Mouse (Mus musculus) bone marrow, adult 2 months (tissue): ENCODE results near the gene Grm1. TPM values are rescaled to one million over a fixed set of nuclear protein-coding genes. Genes with fewer than 3 reads are reported as not detected.

ENCODE experiments used
- H3K27ac ChIP-seq: fragments of 200-500 bp; 2 replicates; pipeline ENCODE4 v1.5.1; 2012; ENCODE audit warnings: low read depth, mild to moderate bottlenecking, control low read depth, inconsistent platforms, low read length; ENCODE audit not compliant: control insufficient read depth, poor library complexity, insufficient read depth
- H3K4me1 ChIP-seq: fragments of 200-500 bp; 2 replicates; pipeline ENCODE4 v1.6.1; 2011; ENCODE audit warnings: low read length; ENCODE audit not compliant: control insufficient read depth, insufficient read depth
- H3K4me3 ChIP-seq: fragments of 200-500 bp; replicated peaks from 2 replicates; pipeline ENCODE3; 2011; ENCODE audit warnings: mild to moderate bottlenecking, low read depth, low read length, control low read depth; ENCODE audit not compliant: control insufficient read depth
- CTCF ChIP-seq: fragments of 200-500 bp; IDR thresholded peaks from 2 replicates; pipeline ENCODE4 v1.5.1; 2011; ENCODE audit warnings: low read length, control low read depth; ENCODE audit not compliant: control insufficient read depth, insufficient read depth
- POLR2A ChIP-seq: fragments of 200-500 bp; IDR thresholded peaks from 2 replicates; pipeline ENCODE4 v1.6.1; 2011; ENCODE audit warnings: low read depth, mild to moderate bottlenecking, control low read depth, low read length, borderline replicate concordance; ENCODE audit not compliant: control insufficient read depth
- WGBS: fragments of 180-500 bp; shearing (Covaris S2); methylation state at CpG from one replicate; pipeline ENCODE4 v1.1.7; 2018; 5-methylcytosine and 5-hydroxymethylcytosine counted together
- polyA plus RNA-seq: library from polyadenylated mRNA; stranded (reverse); fragments of >200 nt; gene quantifications from 2 replicates; pipeline ENCODE4 v1.2.4, GENCODE M21; 2011; ENCODE audit warnings: low replicate concordance; ENCODE audit not compliant: missing spikeins, insufficient read depth, insufficient read length

Grm1 gene
- polyA plus RNA-seq, 1 experiment: not detected

DNA sequence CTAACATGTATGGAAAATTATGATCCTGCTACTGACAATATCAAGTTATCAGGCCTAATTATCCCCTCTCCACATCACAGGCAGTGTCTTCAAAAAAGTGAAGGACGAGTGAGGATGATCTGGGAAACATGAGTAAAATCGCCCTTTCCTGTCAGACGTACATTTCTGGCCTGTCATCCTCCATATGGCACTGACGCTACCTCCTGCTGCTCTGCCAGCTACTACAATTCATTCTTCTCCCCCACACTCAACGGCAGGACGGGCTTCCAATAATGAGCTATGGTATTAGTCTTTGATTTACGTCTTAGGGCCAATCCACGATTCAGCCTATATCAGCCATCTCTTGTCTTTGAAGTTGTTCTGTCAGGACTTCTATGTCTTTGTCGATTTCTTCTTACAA, 193.6 kb downstream of the Grm1 start:
- no peak overlapping the region for H3K27ac ChIP-seq
- H3K4me1 ChIP-seq: no peaks in the 10 kb centered on the region
- WGBS: 85% methylated on average over 9 of the region's 9 CpGs
- TF ChIP-seq POLR2A: no peak
- TF ChIP-seq CTCF: no peak
- H3K4me3 ChIP-seq: no peak overlapping the region

DNA sequence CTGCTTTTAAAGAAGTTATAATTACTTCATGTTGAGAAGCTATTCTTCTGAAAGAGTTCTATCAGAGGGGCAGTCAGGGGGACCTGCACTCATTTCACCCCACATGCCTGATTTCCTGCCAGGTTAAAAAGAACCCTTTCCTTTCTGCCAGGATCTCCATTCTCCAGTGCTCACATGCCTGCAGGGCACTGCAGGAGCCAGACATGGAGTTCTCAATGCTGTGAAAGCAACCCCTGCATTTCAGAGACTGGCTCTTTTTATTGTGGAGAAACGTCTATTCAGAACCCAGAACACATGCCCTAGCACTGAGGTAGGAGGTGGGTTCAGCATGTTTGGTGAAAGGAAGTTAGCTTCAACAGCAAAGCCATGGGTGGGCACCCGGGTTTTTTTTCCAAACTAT, 197.2 kb downstream of the Grm1 start:
- Histone ChIP-seq H3K4me1 (no peaks in the 10 kb centered on the region), H3K4me3 (no peak overlapping the region), H3K27ac (no peak overlapping the region)
- TF ChIP-seq POLR2A (no peak), CTCF (no peak)
- WGBS: 46% methylated on average over 2 of the region's 2 CpGs

DNA sequence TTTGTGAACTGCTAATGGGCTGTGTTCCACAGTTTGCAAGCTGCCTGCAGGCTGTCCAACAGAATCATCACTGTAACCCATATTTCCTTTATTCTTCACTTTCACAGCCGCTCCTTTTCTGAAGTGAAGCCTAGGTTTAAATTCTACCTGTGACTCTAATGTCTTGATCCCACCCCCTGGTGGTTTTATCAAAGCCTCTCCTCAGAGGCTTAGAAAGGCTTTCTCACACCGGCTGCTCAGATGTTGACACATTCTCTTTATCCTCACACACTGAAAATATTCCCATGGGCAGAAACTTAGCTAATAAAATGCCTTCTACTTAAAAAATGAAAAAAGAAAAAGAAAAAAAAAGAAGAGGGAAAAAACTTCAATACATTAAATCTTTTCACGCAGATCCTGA, 210.0 kb downstream of the Grm1 start:
- no peak overlapping the region for H3K4me3 ChIP-seq
- no peaks in the 10 kb centered on the region for H3K4me1 ChIP-seq
- no peak for TF ChIP-seq CTCF
- no peak for TF ChIP-seq POLR2A
- WGBS: 73% methylated on average over 3 of the region's 3 CpGs
- H3K27ac ChIP-seq: no peak overlapping the region

DNA sequence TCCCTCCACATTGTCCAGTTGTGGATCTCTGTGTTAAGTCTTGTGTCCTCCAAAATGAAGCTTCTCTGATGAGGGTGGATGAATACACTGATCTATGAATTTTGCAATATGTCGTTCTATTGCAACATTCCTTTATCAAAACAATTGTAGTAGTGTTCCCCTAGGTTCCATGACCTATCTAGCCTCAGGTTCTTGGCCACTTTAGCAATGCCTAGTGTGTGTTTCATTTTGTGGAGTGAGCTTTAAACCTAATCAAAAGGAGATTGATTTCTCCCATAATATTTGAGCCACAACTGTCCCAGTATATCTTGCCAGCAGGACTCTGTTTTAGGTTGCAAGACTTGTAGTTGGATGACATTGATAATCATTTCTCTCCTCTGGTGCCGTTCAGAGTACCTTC, 211.9 kb downstream of the Grm1 start:
- TF ChIP-seq CTCF (no peak), POLR2A (no peak)
- WGBS: 75% methylated on average over 2 of the region's 2 CpGs
- H3K4me1 ChIP-seq: no peaks in the 10 kb centered on the region

DNA sequence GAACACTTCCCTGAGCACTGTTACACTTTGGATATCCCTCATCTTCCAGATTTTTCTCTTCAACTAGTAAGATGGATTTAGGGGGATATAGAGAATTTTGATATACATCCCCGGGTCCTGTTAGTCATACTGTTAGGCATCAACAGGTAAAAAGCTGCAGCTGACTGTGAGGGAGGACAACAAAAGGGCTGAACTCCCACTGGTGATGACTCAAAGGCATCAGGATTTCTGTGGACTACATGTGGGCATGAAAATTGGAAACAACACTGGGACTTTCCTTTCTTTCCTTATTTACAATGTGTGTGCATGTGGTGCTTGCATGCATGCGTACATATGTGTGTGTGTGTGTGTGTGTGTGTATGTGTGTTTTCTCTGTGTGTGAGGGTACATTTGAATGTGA, 215.9 kb downstream of the Grm1 start:
- Histone ChIP-seq H3K4me3 (no peak overlapping the region), H3K27ac (no peak overlapping the region), H3K4me1 (no peaks in the 10 kb centered on the region)
- TF ChIP-seq POLR2A: no peak
- no peak for TF ChIP-seq CTCF
- WGBS: 70% methylated on average over 2 of the region's 2 CpGs

More for the DNA sequence above, 211.9 kb downstream of the Grm1 start:
- H3K4me3 ChIP-seq: no peak overlapping the region
- H3K27ac ChIP-seq: no peak overlapping the region

DNA sequence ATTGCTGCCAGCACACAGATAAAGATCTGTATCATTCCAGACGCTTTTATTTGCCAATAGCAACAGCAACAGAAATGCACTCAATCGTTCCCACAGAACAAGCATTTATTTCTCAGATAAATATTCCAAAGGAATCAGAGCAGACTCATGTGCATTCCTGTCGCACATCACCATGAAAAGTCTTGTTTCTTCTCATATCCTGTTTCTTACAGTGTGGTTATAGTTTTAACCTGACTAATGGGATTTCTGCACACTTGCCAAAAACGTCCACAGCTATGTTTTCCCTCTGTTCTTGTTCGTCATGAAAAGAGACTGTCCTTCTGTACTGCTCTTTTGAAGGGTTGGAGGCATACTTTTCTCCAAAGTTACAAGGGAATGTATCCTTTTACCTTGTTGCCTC, 217.4 kb downstream of the Grm1 start:
- Histone ChIP-seq H3K4me3 (no peak overlapping the region), H3K4me1 (no peaks in the 10 kb centered on the region), H3K27ac (no peak overlapping the region)
- 63% methylated on average over 5 of the region's 5 CpGs for WGBS
- no peak for TF ChIP-seq POLR2A
- TF ChIP-seq CTCF: no peak

DNA sequence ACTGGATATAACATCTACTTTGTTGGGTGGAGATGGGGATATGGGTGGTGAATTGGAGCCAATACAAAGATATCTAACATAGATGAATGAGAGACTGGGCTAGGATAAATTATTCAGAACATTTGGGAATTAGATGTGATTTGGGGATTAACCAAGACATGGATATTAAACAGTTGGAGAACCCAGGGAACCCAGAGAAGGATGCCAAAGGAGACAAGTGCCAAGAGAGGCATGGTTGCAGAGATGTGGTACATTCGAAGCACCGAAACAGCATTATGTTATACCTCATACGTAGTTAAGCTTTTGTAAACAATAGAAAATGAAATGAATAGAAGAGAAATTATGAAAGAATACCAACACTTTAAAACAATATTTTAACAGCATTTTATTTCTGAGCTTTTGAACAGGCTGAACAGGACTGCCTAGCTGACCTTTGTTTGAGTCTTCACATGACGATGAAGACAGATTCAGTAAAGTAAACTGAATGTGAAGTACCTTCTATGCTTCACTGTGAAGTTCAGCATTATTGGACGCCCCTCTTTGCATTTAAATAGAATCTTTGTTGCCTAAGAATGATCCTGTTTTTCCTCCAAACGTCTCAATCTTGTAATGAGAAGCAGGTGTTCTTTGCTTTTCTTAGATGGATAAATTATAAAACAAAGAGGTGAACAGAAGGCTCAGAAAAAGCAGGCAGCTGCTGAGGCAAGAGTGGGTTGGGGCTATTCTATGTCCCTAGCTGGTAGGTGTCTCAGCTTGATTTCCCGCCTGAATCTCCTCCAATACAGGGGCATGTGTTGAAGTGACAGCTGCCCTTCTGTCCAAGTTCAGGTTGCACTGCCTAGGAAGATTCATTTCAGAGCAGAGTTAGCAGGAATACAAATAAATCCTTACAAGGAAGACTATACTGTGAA, 234.5 kb downstream of the Grm1 start:
- TF ChIP-seq CTCF (no peak), POLR2A (no peak)
- WGBS: 73% methylated on average over 7 of the region's 7 CpGs
- Histone ChIP-seq H3K4me1 (no peaks in the 10 kb centered on the region), H3K4me3 (no peak overlapping the region), H3K27ac (no peak overlapping the region)

DNA sequence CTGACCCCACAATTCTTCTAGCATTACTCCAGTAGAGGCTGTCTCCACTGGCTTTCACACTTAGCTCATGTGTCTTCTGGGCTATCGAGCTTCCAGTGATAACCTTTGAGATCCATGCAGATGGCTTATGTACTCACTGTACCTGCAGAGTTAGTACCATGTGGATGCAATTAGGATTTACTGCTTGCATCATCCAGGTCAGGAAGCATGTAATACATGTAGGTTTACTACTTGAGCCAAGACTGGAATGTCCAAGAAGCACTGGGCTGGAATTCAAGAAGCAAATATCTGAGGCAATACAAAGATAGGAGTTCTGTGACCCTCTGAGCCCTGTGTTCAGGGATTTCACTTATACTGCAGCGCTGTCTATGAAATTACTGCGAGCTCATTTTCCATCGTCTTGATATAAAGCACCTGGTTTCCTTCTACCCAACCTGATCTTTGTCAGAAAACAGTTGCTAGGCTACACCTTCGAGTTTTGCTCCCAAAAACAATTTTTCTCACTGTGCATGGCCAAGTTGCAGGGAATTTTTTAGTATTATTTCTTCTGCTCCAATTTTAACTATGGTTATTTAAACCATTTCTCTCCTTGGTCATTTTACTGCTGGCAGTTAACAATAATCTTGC, 237.0 kb downstream of the Grm1 start:
- TF ChIP-seq POLR2A: no peak
- no peak for TF ChIP-seq CTCF
- Histone ChIP-seq H3K27ac (no peak overlapping the region), H3K4me1 (no peaks in the 10 kb centered on the region), H3K4me3 (no peak overlapping the region)
- 74% methylated on average over 5 of the region's 5 CpGs for WGBS
